Mouse (Mus musculus) testis, adult 2 months (tissue): Measurements from ENCODE around the gene Bcat1. TPM values are rescaled to one million over a fixed set of nuclear protein-coding genes. Genes with fewer than 3 reads are reported as not detected.

Source experiments
- H3K27ac ChIP-seq: fragments of 200-500 bp; 2 replicates; pipeline ENCODE4 v1.5.1; 2012; ENCODE audit warnings: low read depth, low read length; ENCODE audit not compliant: control insufficient read depth, insufficient read depth
- H3K27me3 ChIP-seq: fragments of 200-500 bp; 2 replicates; pipeline ENCODE4 v1.6.1; 2012; ENCODE audit warnings: mild to moderate bottlenecking, low read length, moderate library complexity; ENCODE audit not compliant: control insufficient read depth, insufficient read depth
- H3K36me3 ChIP-seq: fragments of 200-500 bp; 2 replicates; pipeline ENCODE4 v1.6.1; 2012; ENCODE audit warnings: mild to moderate bottlenecking, low read length; ENCODE audit not compliant: control insufficient read depth, insufficient read depth
- H3K4me1 ChIP-seq: fragments of 200-500 bp; 2 replicates; pipeline ENCODE4 v1.6.1; 2012; ENCODE audit warnings: low read length; ENCODE audit not compliant: control insufficient read depth, insufficient read depth
- H3K4me3 ChIP-seq: fragments of 200-500 bp; 2 replicates; pipeline ENCODE4 v1.5.1; 2012; ENCODE audit warnings: low read depth, mild to moderate bottlenecking, low read length, moderate library complexity, mixed read lengths; ENCODE audit not compliant: control insufficient read depth
- CTCF ChIP-seq: fragments of 200-500 bp; IDR thresholded peaks from 2 replicates; pipeline ENCODE4 v1.5.1; 2012; ENCODE audit warnings: low read depth, mild to moderate bottlenecking, inconsistent platforms, low read length, moderate library complexity; ENCODE audit not compliant: control insufficient read depth, insufficient read depth, insufficient replicate concordance
- POLR2A ChIP-seq: fragments of 200-500 bp; IDR thresholded peaks from 2 replicates; pipeline ENCODE4 v1.6.1; 2012; ENCODE audit warnings: low read depth, mild to moderate bottlenecking, inconsistent platforms, low read length, moderate library complexity; ENCODE audit not compliant: control insufficient read depth
- polyA plus RNA-seq: library from polyadenylated mRNA; depleted of rRNA; stranded (reverse); fragments of >200 nt; gene quantifications from 2 replicates; pipeline ENCODE4 v1.2.3, GENCODE M21; 2012

Bcat1 gene
- polyA plus RNA-seq, 1 experiment: 0.21 TPM

DNA sequence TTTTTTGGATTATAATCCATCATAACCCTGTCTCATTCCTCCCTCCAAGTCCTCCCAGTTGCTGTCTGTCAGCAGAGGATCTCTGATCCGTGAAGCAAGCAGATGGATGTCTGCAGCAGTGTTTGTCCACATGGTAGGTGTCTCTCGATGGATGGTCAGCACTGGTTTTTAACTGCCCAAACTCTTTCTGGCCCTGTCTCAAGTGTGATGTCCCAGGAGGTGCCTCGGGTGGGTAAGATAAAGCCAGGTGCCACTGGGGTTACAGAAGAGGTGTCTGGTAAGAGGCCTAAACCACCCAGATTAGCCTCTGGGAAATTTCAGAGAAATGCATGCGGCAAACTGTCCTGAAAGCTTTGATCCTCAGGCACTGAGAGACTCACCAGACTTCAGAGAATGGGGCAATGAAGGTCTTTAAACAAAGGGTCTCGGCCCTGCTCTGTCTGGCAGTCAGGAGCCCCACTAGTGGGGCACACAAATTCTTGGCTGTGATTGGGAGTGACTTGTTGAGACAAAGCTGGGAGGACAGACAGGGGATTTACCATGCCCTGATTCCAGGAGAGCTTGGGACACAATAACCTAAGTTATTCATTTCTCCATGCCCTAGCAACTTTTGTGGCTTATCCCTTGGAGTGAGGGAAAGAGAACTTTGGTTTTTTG lies 12.6 kb downstream of the Bcat1 start:
- no peak overlapping the region for H3K4me3 ChIP-seq
- no peaks in the 10 kb centered on the region for H3K4me1 ChIP-seq
- no peaks in the 10 kb centered on the region for H3K27me3 ChIP-seq
- H3K36me3 ChIP-seq: no peaks in the 10 kb centered on the region
- TF ChIP-seq CTCF (no peak), POLR2A (no peak)
- no peak overlapping the region for H3K27ac ChIP-seq

DNA sequence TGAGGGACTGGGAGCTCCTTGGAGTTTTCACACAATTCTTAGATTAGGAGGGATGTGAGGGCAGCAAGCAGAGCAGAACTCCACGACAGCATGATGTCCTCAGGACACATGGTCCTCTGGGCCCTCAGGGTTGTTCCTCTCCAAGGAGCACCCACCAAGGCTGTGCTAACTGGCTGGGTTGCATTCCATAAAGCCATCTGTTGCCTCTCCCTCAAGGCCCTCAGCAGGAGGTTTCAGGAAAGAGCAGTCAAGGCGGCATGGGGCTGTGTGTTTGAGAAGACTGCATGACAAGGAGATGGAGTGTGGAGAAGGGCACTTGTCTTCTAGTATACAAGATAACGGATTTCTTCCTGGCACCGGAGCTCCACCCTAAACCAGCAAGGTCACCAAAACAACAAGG lies 13.2 kb downstream of the Bcat1 start:
- H3K27me3 ChIP-seq: no peaks in the 10 kb centered on the region
- H3K27ac ChIP-seq: no peak overlapping the region
- H3K36me3 ChIP-seq: no peaks in the 10 kb centered on the region
- TF ChIP-seq CTCF: no peak
- no peak for TF ChIP-seq POLR2A
- H3K4me3 ChIP-seq: no peak overlapping the region
- no peaks in the 10 kb centered on the region for H3K4me1 ChIP-seq

DNA sequence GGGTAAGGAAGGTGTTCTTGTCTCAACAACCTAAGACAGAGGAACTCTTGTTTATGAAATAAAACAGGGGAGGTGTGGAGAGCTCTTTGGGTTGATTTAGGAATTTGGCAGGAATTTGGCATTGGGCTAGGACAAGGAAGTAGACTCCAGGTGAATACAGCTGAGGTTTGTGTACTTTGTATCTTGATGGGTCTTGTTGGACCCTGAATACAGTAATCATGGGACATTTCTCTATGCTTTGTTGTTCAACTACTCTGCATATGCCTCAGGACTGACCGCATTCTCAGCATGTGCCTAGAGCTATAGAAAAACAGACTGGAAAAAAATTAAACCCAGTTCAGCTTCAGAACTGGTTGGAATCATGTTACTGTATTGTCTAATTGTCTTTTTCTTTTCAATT lies 14.6 kb downstream of the Bcat1 start:
- TF ChIP-seq POLR2A (no peak), CTCF (no peak)
- Histone ChIP-seq H3K4me1 (no peaks in the 10 kb centered on the region), H3K36me3 (no peaks in the 10 kb centered on the region), H3K27me3 (no peaks in the 10 kb centered on the region), H3K4me3 (no peak overlapping the region), H3K27ac (no peak overlapping the region)

DNA sequence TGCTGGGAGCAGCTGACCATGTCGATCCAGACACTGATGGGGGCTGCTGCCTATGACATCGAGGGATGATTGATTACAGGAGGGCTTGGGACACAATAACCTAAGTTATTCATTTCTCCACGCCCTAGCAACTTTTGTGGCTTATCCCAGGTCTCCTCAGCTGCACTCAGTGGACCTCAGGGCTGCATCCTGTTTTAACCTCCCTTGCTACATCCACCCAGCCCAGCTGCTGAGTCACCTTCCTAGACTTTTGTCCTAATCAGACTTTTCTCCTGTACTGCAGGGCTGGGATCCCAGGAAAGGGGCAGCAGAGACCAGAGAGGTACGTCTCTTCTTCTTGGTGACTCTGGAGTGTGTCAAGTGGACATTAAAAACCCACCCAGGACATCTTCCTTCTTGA lies 19.9 kb downstream of the Bcat1 start:
- H3K27ac ChIP-seq: no peak overlapping the region
- TF ChIP-seq CTCF: no peak
- no peak for TF ChIP-seq POLR2A

DNA sequence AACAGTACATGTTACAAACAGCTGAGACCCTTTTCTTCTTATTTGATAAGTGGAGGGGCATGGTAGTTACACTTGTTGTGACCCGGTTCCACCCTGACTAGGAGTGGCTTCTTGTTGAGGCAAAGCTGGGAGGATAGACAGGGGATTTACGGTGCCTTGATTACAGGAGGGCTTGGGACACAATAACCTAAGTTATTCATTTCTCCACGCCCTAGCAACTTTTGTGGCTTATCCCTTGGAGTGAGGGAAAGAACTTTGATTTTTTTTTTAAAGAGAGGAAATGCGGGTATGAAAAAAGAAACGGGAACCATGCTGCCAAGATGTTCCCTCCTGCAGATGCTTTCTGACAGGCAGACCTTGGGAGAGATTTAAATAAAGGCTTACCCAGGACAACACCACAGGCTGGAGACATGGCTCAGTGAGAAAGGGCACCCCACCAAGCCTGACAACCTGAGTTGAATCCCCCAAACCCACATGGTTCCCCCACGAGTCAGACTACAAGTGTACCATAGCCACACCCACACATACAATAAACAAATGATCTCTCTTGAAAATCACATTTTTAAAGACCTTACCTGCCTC lies 20.6 kb downstream of the Bcat1 start:
- Histone ChIP-seq H3K4me1 (no peaks in the 10 kb centered on the region), H3K27me3 (no peaks in the 10 kb centered on the region), H3K4me3 (no peak overlapping the region), H3K27ac (no peak overlapping the region), H3K36me3 (no peaks in the 10 kb centered on the region)
- no peak for TF ChIP-seq CTCF
- no peak for TF ChIP-seq POLR2A

More for the DNA sequence above, 19.9 kb downstream of the Bcat1 start:
- Histone ChIP-seq H3K4me3 (no peak overlapping the region), H3K4me1 (no peaks in the 10 kb centered on the region), H3K27me3 (no peaks in the 10 kb centered on the region), H3K36me3 (no peaks in the 10 kb centered on the region)

DNA sequence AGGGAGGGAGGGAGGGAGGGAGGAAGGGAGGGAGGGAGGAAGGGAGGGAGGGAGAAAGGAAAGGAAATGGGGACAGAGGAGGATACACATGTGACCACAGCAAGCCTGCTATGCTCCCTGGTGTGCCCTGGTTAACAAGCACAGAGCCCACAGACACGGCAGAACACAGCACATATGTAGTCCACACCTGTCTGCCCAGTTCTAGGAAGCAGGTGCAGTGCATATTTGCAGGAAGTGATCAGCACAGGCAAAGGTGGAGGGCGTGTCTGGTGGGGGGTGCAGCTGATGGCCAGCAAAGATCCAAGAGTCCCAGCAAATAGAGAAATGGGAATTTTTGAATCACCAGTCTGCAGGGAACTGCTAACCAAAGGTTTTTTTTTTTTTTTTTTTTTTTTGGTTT lies 23.3 kb downstream of the Bcat1 start:
- no peaks in the 10 kb centered on the region; the same call in 1 of the 2 replicates for H3K27me3 ChIP-seq
- H3K4me3 ChIP-seq: no peak overlapping the region
- no peaks in the 10 kb centered on the region for H3K36me3 ChIP-seq
- H3K4me1 ChIP-seq: peaks cover 6% of the 10 kb centered on the region
- H3K27ac ChIP-seq: no peak overlapping the region
- no peak for TF ChIP-seq POLR2A
- TF ChIP-seq CTCF: no peak

DNA sequence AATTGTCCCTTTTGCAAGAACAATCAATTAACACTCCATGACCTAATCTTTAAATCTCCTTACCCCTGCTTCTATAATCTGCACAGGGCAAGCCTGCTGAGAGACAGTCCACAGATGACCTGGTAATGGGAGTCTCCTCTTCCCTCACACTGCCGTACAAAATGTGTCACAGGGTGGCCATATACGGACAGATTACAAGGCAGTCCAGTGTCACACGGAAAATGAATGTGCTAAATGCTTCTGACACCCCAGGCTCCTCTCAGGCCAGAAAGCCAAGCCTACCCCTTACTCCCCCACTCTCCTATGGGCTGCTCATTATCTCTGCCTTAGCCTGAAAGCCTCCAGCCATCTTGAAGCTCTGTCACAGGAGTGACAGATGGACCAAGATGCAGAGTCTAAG lies 25.1 kb downstream of the Bcat1 start:
- H3K4me1 ChIP-seq: peaks cover 6% of the 10 kb centered on the region
- no peak overlapping the region for H3K4me3 ChIP-seq
- H3K36me3 ChIP-seq: no peaks in the 10 kb centered on the region
- no peak overlapping the region for H3K27ac ChIP-seq
- no peaks in the 10 kb centered on the region; the same call in 1 of the 2 replicates for H3K27me3 ChIP-seq
- TF ChIP-seq CTCF (no peak), POLR2A (no peak)
